Mouse (Mus musculus) adipocyte (in vitro differentiated cells): ENCODE results near the gene Hist1h3d.
"Not testable (repeated sequence)": the region's sequence is repeated elsewhere in the genome, so short reads cannot be mapped to it uniquely, and the experiment has no call there.

ENCODE experiments used
- DNase-seq: peaks from one replicate; pipeline ENCODE4 v3.0.0-alpha.2; 2016; ENCODE audit warnings: low spot score

Gene Hist1h3d

DNA sequence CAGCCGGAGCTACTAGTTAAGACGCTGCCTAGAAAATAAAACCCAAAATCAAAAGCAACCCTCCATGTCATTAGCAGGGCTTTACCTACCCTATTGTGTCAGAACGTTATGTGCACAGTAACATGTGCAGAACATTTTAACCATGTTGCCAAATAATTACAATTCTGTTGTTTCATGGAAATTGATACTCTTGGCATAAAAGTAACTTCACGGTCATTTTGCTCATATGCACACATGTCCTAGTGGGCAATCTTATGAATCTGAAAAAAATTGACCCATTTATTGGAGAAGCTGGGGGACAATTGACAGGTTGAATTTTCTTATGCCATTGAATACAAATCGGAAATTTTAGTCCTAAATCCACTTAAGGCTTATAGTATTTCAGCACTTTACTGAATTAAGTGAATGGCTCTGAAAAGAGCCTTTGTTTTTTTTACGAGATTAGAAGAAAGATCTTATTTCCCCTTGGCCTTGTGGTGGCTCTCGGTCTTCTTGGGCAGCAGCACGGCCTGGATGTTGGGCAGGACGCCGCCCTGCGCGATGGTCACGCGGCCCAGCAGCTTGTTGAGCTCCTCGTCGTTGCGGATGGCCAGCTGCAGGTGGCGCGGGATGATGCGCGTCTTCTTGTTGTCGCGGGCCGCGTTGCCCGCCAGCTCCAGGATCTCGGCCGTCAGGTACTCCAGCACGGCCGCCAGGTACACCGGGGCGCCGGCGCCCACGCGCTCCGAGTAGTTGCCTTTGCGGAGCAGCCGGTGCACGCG lies 5.1 kb upstream of the Hist1h3d start:
- not testable (repeated sequence) for DNase-seq

GRCm38 (mm10) chr13:23571022-23571503 lies 4.5 kb upstream of the Hist1h3d start, which contains the start of the genes Hist1h2ae and Hist1h2bg:
Hist1h2ae (minus strand) TSS chr13:23571220.
Hist1h2bg (plus strand) TSS chr13:23571396.
- DNase-seq = peak; percentile 93

DNA sequence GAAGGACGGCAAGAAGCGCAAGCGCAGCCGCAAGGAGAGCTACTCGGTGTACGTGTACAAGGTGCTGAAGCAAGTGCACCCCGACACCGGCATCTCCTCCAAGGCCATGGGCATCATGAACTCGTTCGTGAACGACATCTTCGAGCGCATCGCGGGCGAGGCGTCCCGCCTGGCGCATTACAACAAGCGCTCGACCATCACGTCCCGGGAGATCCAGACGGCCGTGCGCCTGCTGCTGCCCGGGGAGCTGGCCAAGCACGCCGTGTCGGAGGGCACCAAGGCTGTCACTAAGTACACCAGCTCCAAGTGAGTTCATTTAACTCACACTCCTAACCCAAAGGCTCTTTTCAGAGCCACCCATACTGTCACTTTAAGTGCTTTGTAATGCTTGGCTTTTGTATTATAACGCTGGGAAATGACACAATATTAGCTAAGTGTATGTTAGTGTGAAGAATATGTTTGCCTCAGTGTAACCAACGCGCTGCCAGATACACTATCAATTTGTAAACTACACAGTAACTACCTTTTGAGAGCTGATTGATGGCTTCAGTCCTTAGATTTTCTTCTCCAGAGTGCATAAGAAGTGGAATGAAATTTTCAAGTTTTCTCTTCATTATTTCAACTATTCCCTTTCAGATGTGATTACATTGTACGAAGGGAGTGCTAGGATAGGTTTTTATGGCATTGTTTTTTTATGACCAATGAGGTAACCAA lies 3.9 kb upstream of the Hist1h3d start:
- DNase-seq = not testable (repeated sequence)

DNA sequence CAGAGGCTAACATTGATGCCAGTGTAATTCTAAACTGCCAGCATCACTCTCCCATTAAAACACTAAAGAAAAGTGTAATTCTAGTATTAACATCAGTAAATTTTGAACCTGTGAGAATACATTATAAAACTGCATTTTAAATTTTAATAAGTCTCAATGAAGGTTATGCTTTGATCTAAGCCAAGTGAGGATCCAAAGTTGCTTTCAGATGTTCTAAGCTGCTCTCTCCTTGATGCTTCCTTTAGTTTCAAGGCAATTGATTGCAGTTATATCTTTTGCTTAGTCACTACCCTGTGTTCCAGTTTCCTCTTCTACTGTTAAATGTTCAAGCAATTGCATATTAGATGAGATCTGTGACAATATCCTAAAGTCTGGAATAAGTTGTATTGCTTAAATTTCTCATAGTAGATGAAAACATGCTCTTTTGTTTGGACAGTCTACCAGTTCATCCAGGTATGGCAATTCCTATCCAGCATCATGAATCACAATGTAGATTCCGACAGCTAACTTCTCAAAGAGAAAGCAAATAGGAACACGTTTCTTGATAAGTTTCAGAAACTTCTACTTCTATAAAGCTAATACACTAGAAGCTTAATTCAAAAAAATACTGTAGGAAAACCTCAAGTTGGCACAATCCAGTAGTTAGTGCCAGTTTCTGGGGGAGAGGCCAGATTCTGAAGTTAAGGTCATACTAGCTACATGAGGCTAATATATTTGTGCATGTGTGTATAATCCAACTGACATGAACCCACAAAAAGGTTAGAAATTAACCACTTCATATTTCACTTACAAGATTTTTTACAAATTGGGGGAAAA lies 3.1 kb upstream of the Hist1h3d start:
- DNase-seq = peak; percentile 44

GRCm38 (mm10) chr13:23573034-23573897 lies 2.3 kb upstream of the Hist1h3d start:
- DNase-seq = not testable (repeated sequence)

- peak; percentile 95 for DNase-seq
These were observed 1.6 kb upstream of the Hist1h3d start, which contains the start of the genes Hist1h2bf and Hist1h2ad for GRCm38 (mm10) chr13:23573898-23574524. Hist1h2bf (minus strand) TSS chr13:23574196. Hist1h2ad (plus strand) TSS chr13:23574381.

DNA sequence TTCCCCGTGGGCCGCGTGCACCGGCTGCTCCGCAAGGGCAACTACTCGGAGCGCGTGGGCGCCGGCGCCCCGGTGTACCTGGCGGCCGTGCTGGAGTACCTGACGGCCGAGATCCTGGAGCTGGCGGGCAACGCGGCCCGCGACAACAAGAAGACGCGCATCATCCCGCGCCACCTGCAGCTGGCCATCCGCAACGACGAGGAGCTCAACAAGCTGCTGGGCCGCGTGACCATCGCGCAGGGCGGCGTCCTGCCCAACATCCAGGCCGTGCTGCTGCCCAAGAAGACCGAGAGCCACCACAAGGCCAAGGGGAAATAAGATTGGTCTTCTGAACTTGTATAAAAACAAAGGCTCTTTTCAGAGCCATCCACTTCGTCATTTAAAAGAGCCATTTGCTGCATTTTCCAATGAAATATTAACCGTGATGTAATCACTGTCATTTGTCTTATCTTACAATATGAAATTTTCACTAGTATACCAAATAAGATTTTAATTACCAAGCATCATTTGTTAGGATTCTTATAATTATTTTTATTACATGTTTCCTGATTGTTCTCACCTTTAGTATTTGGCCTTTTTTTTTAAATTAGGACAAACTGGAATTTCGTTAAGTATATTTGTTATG lies 905 bp upstream of the Hist1h3d start:
- DNase-seq = not testable (repeated sequence)

DNA sequence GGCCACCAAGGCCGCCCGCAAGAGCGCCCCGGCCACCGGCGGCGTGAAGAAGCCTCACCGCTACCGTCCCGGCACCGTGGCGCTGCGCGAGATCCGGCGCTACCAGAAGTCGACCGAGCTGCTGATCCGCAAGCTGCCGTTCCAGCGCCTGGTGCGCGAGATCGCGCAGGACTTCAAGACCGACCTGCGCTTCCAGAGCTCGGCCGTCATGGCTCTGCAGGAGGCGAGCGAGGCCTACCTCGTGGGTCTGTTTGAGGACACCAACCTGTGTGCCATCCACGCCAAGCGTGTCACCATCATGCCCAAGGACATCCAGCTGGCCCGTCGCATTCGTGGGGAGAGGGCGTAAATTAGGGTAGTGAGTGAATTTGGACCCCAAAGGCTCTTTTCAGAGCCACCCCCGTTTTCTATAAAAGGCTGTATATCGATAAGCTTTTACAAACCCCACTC lies 326 bp downstream of the Hist1h3d start:
- not testable (repeated sequence) for DNase-seq

DNA sequence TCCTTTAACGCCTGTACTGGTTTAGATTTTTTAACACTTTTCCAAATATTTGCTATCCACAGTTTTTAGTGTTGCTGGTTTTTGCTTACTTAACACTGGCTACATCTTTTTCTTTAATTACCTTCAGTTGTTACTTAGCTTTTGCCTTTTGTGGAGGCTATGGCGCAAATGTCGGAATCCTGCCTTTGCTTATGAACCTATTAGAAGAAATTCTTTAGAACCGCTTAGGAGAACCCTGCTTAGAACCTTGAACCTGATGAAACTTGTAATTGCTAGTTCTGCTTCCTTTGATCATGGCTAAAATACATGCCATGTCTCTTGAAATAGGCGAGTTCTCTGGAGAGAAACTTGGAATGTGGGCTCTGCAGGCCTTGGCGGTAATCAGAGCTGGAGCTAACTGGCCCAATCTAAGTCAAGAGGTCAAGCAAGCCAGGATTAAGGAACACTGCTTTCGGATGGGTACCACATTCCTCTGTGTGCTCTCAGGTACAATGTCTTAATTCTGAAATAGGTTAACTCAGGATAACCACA lies 853 bp downstream of the Hist1h3d start:
- no peak for DNase-seq

- DNase-seq = no peak
These were observed 1.5 kb downstream of the Hist1h3d start for GRCm38 (mm10) chr13:23576906-23577639.

GRCm38 (mm10) chr13:23577835-23578234 lies 2.3 kb downstream of the Hist1h3d start:
- no peak for DNase-seq

- peak; percentile 99 for DNase-seq
These were observed 6.0 kb downstream of the Hist1h3d start, which contains the start of gene Hist1h4d for GRCm38 (mm10) chr13:23581408-23582218. Hist1h4d (plus strand) TSS chr13:23581598.

- DNase-seq = peak; percentile 52
These were observed 6.9 kb downstream of the Hist1h3d start for GRCm38 (mm10) chr13:23582219-23583056.

GRCm38 (mm10) chr13:23583387-23584068 lies 8.0 kb downstream of the Hist1h3d start:
- peak; percentile 47 for DNase-seq

GRCm38 (mm10) chr13:23584331-23584730 lies 8.8 kb downstream of the Hist1h3d start:
- DNase-seq = peak; percentile 45

GRCm38 (mm10) chr13:23585029-23585441 lies 9.5 kb downstream of the Hist1h3d start:
- DNase-seq = peak; percentile 75
